In the genomic region with DNA sequence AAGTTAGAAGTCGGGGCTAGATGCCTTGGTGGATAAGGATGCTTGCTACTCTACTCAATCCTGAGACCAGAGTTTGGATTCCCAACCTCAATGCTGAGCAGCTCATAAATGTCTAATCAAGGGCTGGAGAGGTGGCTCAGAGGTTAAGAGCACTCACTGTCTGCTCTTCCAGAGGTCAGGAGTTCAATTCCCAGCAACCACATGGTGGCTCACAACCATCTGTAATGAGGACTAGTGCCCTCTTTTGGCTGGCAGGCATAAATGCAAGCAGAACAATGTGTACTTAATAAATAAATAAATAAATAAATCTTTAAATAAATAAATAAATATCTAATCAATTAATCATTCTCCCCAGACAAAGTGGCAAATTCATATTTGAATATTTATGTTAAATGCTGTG, we compare ENCODE assay signal across 16 mouse cellular contexts. TPM values are rescaled to one million over a fixed set of nuclear protein-coding genes. Genes with fewer than 3 reads are reported as not detected.
DNase-seq lines count a peak whose midpoint lies in the region; ATAC-seq and TF ChIP-seq lines count a peak whose summit lies in the region.
"Had no signal": no experiment of that assay in that cellular context is flagged by ENCODE, and none has a peak within 500 bp of the region (broad histone marks: within the 10 kb centered on the region; RNA-seq: fewer than 3 reads in every experiment).

No protein-coding gene starts in this region.

- no peak for TF ChIP-seq POLR2A in ES-Bruce4 (IDR thresholded peaks at IDR 0.05; ENCODE audit: insufficient read depth, low read length)

- H3K9ac ChIP-seq in liver, postnatal 0 days (replicated peaks): no peak overlapping the region
- H3K9ac ChIP-seq in ES-Bruce4 (ENCODE audit: low read depth, poor library complexity, severe bottlenecking): no peak overlapping the region
- H3K9ac ChIP-seq: forebrain, embryonic 12.5 days; kidney, embryonic 15.5 days had no signal

- intact Hi-C loops in gastrocnemius, adult 2 months (cut with DNase I): no loop called here
- intact Hi-C loops in gastrocnemius, postnatal 36 days (cut with DNase I): no loop called here

- TF ChIP-seq CTCF in gastrocnemius, adult 2 months (IDR thresholded peaks at IDR 0.05): peak; percentile 16; the same call in 1 of the 2 replicates
- TF ChIP-seq CTCF in liver, postnatal 0 days (IDR thresholded peaks at IDR 0.05; ENCODE audit: low read depth): peak; percentile 25
- TF ChIP-seq CTCF in ES-Bruce4 (IDR thresholded peaks at IDR 0.05; ENCODE audit: low read depth, low read length): peak; percentile 19

- H3K36me3 ChIP-seq in liver, postnatal 0 days (replicated peaks; ENCODE audit: insufficient read depth, low read length): peaks cover 61% of the 10 kb centered on the region
- peaks cover 39% of the 10 kb centered on the region for H3K36me3 ChIP-seq in ES-Bruce4 (ENCODE audit: control insufficient read depth, insufficient read depth, low read length, poor library complexity, severe bottlenecking)

- no peaks in the 10 kb centered on the region for H3K4me1 ChIP-seq in liver, postnatal 0 days (ENCODE audit: insufficient read depth)
- peaks cover 3% of the 10 kb centered on the region for H3K4me1 ChIP-seq in ES-Bruce4 (ENCODE audit: control insufficient read depth, insufficient read depth, low read length)
- H3K4me1 ChIP-seq: forebrain, embryonic 12.5 days; hindbrain, embryonic 10.5 days; kidney, embryonic 15.5 days had no signal

- no peaks in the 10 kb centered on the region for H3K27me3 ChIP-seq in liver, postnatal 0 days (ENCODE audit: insufficient read depth, low read length)
- H3K27me3 ChIP-seq in ES-Bruce4 (ENCODE audit: control insufficient read depth, insufficient read depth, low read length, poor library complexity, severe bottlenecking): no peaks in the 10 kb centered on the region
- H3K27me3 ChIP-seq: forebrain, embryonic 12.5 days; kidney, embryonic 15.5 days had no signal

- no peak for ATAC-seq in liver, postnatal 0 days

- no peak for DNase-seq in gastrocnemius, adult 2 months
- no peak for DNase-seq in gastrocnemius, postnatal 36 days
- DNase-seq in liver, postnatal 0 days: no peak
- no peak for DNase-seq in liver
- peak; percentile 28 for DNase-seq in induced T-regulatory cell, adult 2 months (ENCODE audit: low read depth)
- DNase-seq in spleen, postnatal 36 days (ENCODE audit: low spot score in 2 of 2): no peak
- no peak for DNase-seq in right cerebral cortex, postnatal 25 days
- DNase-seq: cerebellum, postnatal 14 days; lung, adult 18-20 months; lung, postnatal 36 days; thymus, adult 2 months had no signal

- WGBS in liver, postnatal 0 days (ENCODE audit: insufficient replicate concordance): 91% methylated on average over 1 of the region's 1 CpGs

- TF ChIP-seq EP300 in liver, postnatal 0 days (IDR thresholded peaks at IDR 0.05; ENCODE audit: low read depth): no peak
- TF ChIP-seq EP300 in ES-Bruce4 (IDR thresholded peaks at IDR 0.05; ENCODE audit: insufficient read depth, low read depth, low read length): no peak

- no peak overlapping the region for H3K4me3 ChIP-seq in gastrocnemius, adult 2 months
- H3K4me3 ChIP-seq in liver, postnatal 0 days (ENCODE audit: low read depth, low read length): no peak overlapping the region
- no peak overlapping the region for H3K4me3 ChIP-seq in ES-Bruce4 (ENCODE audit: low read depth, low read length)
- H3K4me3 ChIP-seq: forebrain, embryonic 12.5 days; hindbrain, embryonic 10.5 days; kidney, embryonic 15.5 days had no signal

- no peak overlapping the region for H3K27ac ChIP-seq in gastrocnemius, adult 2 months
- no peak overlapping the region for H3K27ac ChIP-seq in liver, postnatal 0 days (ENCODE audit: low read depth)
- no peak overlapping the region for H3K27ac ChIP-seq in ES-Bruce4 (ENCODE audit: insufficient read depth, low read length)
- H3K27ac ChIP-seq: forebrain, embryonic 12.5 days; hindbrain, embryonic 10.5 days; kidney, embryonic 15.5 days had no signal

- H3K9me3 ChIP-seq in liver, postnatal 0 days (ENCODE audit: low read length): no peaks in the 10 kb centered on the region
- no peaks in the 10 kb centered on the region for H3K9me3 ChIP-seq in ES-Bruce4 (replicated peaks; ENCODE audit: control insufficient read depth, insufficient read depth, low read length, poor library complexity, severe bottlenecking)
- H3K9me3 ChIP-seq: forebrain, embryonic 12.5 days; hindbrain, embryonic 10.5 days; kidney, embryonic 15.5 days had no signal

- no peak overlapping the region for H3K4me2 ChIP-seq in liver, postnatal 0 days (ENCODE audit: low read depth, low read length)
- H3K4me2 ChIP-seq: forebrain, embryonic 12.5 days; kidney, embryonic 15.5 days; midbrain, embryonic 11.5 days had no signal

RNA-seq across cellular contexts. Expression of a gene that starts 25.9 kb away (rescaled TPM):
- 10 to 100 TPM; 14.0 to 14.6 TPM for total RNA-seq in gastrocnemius, adult 2 months (2021)
- total RNA-seq in gastrocnemius, postnatal 36 days (2021): 10 to 100 TPM; 12.2 to 13.3 TPM
- polyA plus RNA-seq in liver, postnatal 0 days (2015; fragmentation: Nextera tagmentation; extraction: Ambion mirVana): 2.3 and 2.8 TPM in 2 replicates
- 31.4 and 32.5 TPM in 2 replicates for polyA plus RNA-seq in ES-Bruce4 (2011; ENCODE audit: insufficient read depth, insufficient read length, low read depth, missing spikeins)
